Mouse (Mus musculus): Measurements from ENCODE around the gene Atn1.

DNA sequence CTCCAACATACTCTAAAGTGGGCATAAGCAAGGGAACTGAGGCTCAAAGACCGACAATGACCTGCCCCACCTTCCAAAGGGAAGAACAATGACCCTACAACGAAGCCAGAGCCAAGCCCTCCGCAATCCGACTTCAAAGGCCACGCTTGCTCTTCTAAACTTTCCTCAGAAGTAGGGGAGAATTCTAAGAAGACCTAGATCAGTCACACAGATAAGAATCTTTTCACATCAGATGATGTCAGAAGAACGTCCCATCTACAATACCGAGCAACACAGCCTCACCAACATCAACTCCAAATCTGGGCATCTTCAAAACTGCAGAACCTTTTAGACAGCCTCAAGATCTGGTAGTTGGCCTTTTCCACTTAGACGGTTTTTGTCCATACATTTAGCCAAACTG, 5.9 kb downstream of the Atn1 start:
- TF ChIP-seq CTCF (IDR thresholded peaks at IDR 0.05; ENCODE audit: low read depth, low read length) (no peak), GATA1 (IDR thresholded peaks at IDR 0.05; ENCODE audit: borderline replicate concordance, low read length) (no peak), POLR2AphosphoS5 (IDR thresholded peaks at IDR 0.05; ENCODE audit: insufficient replicate concordance, low read depth, low read length) (no peak), TAL1 (conservative IDR thresholded peaks at IDR 0.05; ENCODE audit: low read depth, low read length) (no peak)

Measured in G1E (cell line).